Mouse (Mus musculus) olfactory bulb, adult 2 months (tissue): ENCODE data around the gene Card6.

Experiments
- CTCF ChIP-seq: fragments of 200-500 bp; IDR thresholded peaks from 2 replicates; pipeline ENCODE4 v1.5.1; 2012; ENCODE audit warnings: low read depth, mild to moderate bottlenecking, low read length, moderate library complexity; ENCODE audit not compliant: insufficient read depth
- POLR2A ChIP-seq: fragments of 200-500 bp; IDR thresholded peaks from 2 replicates; pipeline ENCODE4 v1.6.1; 2012; ENCODE audit warnings: mild to moderate bottlenecking, low read depth, low read length, moderate library complexity; ENCODE audit not compliant: insufficient read depth

- TF ChIP-seq POLR2A (no peak), CTCF (no peak)
Measured at GRCm38 (mm10) chr15:5108655-5109040, 309 bp upstream of the Card6 start.
